Mouse (Mus musculus) intestine, embryonic 14.5 days (tissue): ENCODE results near the gene Tlcd1. TPM values are rescaled to one million over a fixed set of nuclear protein-coding genes. Genes with fewer than 3 reads are reported as not detected.

ENCODE experiments used
- ATAC-seq: fragments of 200-750 bp; cut with Nextera tagmentation; replicated peaks from 2 replicates; pipeline ENCODE4 v1.8.0; 2017; ENCODE audit warnings: low read depth, moderate number of reproducible peaks, moderate TSS enrichment, moderate library complexity; ENCODE audit not compliant: low FRiP score, low TSS enrichment
- DNase-seq: peaks from one replicate; pipeline ENCODE4 v3.0.0-alpha.2; 2018; ENCODE audit warnings: low spot score
- H3K27ac ChIP-seq: fragments of 300-500 bp; sonication (generic); 2 replicates; pipeline ENCODE4 v1.5.1; 2014; ENCODE audit warnings: low read depth, mild to moderate bottlenecking, control low read depth
- H3K27me3 ChIP-seq: fragments of 300-500 bp; sonication (generic); replicated peaks from 2 replicates; pipeline ENCODE4 v1.6.1; 2014; ENCODE audit warnings: low read length, control low read depth; ENCODE audit not compliant: control insufficient read depth, insufficient read depth
- H3K36me3 ChIP-seq: fragments of 300-500 bp; sonication (generic); 2 replicates; pipeline ENCODE4 v1.6.1; 2014; ENCODE audit warnings: low read length, control low read depth; ENCODE audit not compliant: control insufficient read depth, insufficient read depth
- H3K4me1 ChIP-seq: fragments of 300-500 bp; sonication (generic); replicated peaks from 2 replicates; pipeline ENCODE4 v1.6.1; 2014; ENCODE audit warnings: low read length, control low read depth, mixed read lengths; ENCODE audit not compliant: control insufficient read depth, insufficient read depth
- H3K4me2 ChIP-seq: fragments of 300-500 bp; sonication (generic); 2 replicates; pipeline ENCODE4 v1.6.1; 2014; ENCODE audit warnings: low read length
- H3K4me3 ChIP-seq: fragments of 300-500 bp; sonication (generic); 2 replicates; pipeline ENCODE4 v1.5.1; 2014; ENCODE audit warnings: low read depth, low read length, control low read depth, mixed read lengths
- H3K9ac ChIP-seq: fragments of 300-500 bp; sonication (generic); 2 replicates; pipeline ENCODE4 v1.6.1; 2014; ENCODE audit warnings: mild to moderate bottlenecking, low read length
- H3K9me3 ChIP-seq: fragments of 300-500 bp; sonication (generic); 2 replicates; pipeline ENCODE4 v1.6.1; 2016; ENCODE audit warnings: low read length, control low read depth; ENCODE audit not compliant: control insufficient read depth
- WGBS: fragments of 180-500 bp; shearing (Covaris S2); extraction: QIAGEN DNeasy Blood & Tissue Kit; methylation state at CpG from one replicate; pipeline ENCODE4 v1.1.7; 2014; 5-methylcytosine and 5-hydroxymethylcytosine counted together
- polyA plus RNA-seq: library from polyadenylated mRNA; unstranded; fragments of >200 nt; fragmentation: Nextera tagmentation; extraction: Ambion mirVana; gene quantifications from 2 replicates; pipeline ENCODE4 v1.2.1, GENCODE M21; 2014

Tlcd1 gene
- polyA plus RNA-seq, 1 experiment from 2014 or later = 37.5 TPM

DNA sequence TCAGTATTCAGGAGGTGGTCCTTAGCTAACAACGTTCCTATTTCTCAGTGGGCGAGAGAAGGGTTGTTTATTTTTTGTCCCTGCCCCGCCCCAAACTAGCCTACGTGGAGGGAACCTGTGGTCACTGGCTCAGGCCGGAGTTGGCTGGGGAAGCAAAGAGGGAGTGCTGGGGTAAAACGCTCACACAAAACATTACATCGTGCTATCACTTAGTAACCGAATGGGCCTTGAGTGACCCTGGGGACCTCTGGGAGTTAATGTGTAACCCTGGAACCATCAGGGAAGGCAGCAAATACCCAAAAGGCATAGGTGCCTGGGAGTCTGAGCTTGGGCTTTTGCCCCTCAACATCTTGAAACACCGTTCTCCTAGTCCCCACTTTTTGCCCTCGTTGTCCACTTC lies 926 bp downstream of the Tlcd1 start:
- Histone ChIP-seq H3K4me1 (peaks cover 46% of the 10 kb centered on the region), H3K4me2 (peak overlapping the region; percentile 98), H3K36me3 (peaks cover 32% of the 10 kb centered on the region), H3K9ac (peak overlapping the region; percentile 47), H3K27ac (peak overlapping the region; percentile 94), H3K4me3 (peak overlapping the region; percentile 58), H3K9me3 (no peaks in the 10 kb centered on the region), H3K27me3 (no peaks in the 10 kb centered on the region)
- 0% methylated on average over 10 of the region's 10 CpGs for WGBS
- ATAC-seq = peak; percentile 8
- no peak for DNase-seq

DNA sequence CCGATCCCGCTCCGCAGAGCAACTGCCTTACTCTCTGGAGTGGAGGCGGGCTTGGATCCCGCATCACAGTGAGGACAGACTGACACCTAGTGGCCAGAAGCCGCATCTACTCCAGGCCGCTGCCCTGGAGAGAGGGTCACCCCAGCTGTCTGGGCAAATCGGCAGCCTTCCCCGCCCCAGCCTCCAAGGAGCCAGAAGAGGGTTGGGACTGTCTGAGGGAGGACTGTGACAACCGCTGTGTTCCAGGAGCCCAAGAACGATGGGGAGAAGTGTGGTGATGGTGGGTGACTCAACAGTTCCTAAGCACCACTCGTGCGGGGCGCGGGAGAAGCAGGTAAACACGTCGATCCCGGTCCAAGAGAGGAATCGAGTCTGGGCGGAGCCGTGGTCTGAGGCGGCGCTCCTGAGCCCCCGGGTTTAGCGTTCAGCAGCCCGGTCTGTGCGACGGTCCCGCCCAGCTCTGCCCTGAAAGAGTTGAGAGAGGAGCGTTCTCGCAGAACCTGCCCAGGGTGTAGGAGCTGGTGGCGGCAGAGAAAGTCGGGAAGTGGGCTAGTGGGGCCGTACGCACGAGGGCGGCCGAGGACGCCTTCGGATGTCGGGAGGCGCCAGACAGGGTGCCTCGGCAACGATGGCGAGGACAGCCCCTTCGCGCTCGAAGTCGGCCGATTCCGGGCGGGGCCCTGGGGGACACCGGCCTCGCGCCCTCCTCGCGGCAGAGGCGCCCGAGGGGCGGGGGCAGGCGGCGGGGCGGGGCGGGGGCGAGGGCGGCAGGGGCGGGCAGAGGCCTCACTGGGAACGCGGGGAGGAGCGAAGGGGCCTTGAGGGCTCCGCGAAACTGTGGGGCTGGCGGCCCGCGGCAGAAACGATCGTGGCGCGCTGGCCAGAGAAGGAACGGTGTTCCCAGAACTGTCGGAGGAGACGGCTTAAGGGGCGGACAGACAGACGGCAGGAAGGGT lies 1.7 kb downstream of the Tlcd1 start:
- H3K9ac ChIP-seq = peak overlapping the region; percentile 70
- H3K9me3 ChIP-seq = no peaks in the 10 kb centered on the region
- peaks cover 33% of the 10 kb centered on the region for H3K36me3 ChIP-seq
- peak overlapping the region; percentile 98 for H3K4me2 ChIP-seq
- peak overlapping the region; percentile 94 for H3K27ac ChIP-seq
- ATAC-seq = peak; percentile 78
- DNase-seq = peak; percentile 99
- under 1% methylated on average over 78 of the region's 84 CpGs for WGBS
- no peaks in the 10 kb centered on the region for H3K27me3 ChIP-seq
- peak overlapping the region; percentile 58 for H3K4me3 ChIP-seq
- peaks cover 46% of the 10 kb centered on the region for H3K4me1 ChIP-seq

DNA sequence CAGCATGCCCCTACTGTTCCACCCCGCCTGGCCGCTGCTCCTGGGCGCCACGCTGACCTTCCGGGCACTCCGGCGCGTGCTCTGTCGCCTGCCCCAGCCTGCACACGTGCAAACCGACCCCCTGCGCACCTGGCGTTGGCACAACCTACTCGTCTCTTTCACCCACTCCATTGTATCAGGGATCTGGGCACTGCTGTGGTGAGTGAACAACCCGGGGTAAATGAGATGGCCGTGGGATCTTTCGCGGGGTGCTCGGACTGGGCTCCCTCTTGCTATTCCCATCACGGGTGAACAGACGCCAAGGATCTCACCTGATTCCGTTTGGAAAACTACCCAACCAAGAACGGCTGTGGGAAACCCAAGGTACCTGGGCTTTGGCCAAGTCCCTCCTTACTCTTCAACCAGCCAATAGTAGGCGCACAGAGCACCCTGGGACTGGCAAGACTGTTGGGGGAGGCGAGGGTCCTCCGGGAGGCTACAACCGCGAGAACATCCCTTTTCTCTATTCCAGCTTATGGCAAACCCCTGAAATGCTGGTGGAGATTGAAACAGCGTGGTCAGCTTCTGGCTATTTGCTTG lies 2.4 kb downstream of the Tlcd1 start:
- DNase-seq = peak; percentile 85
- Histone ChIP-seq H3K4me3 (peak overlapping the region; percentile 58), H3K27me3 (no peaks in the 10 kb centered on the region), H3K36me3 (peaks cover 33% of the 10 kb centered on the region), H3K4me1 (peaks cover 47% of the 10 kb centered on the region), H3K4me2 (peak overlapping the region; percentile 98), H3K27ac (peak overlapping the region; percentile 94), H3K9me3 (no peaks in the 10 kb centered on the region), H3K9ac (peak overlapping the region; percentile 70)
- under 1% methylated on average over 29 of the region's 29 CpGs for WGBS
- ATAC-seq = peak; percentile 2

DNA sequence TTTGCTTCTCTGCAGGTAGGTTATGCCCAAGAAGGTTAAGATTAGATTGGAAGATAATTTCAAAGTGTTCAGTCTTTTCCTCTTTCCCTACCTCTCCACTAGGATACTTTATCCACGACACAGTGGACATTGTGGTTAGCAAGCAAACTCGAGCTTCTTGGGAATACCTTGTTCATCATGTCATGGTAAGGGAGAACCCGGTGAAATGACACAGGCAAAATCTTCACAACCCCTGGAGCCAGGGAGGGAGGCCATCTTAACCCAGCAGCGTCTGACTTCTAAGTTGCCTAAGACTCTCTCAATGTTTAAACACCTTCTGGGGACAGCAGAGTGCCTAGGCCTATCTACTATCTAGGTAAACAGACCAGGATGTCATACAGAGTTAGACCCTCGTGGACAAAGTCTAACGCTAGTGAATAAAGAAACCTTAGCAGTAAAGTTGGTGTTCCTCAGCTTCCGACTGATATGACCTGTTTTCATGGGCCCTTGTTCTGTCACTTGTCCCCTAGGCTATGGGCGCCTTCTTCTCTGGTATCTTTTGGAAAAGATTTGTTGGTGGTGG lies 3.0 kb downstream of the Tlcd1 start:
- H3K4me3 ChIP-seq = peak overlapping the region; percentile 58
- H3K27ac ChIP-seq = peak overlapping the region; percentile 94
- no peak for ATAC-seq
- H3K4me1 ChIP-seq = peaks cover 50% of the 10 kb centered on the region
- H3K36me3 ChIP-seq = peaks cover 33% of the 10 kb centered on the region
- DNase-seq = peak; percentile 57
- WGBS = 23% methylated on average over 8 of the region's 8 CpGs
- no peaks in the 10 kb centered on the region for H3K9me3 ChIP-seq
- no peaks in the 10 kb centered on the region for H3K27me3 ChIP-seq
- peak overlapping the region; percentile 70 for H3K9ac ChIP-seq
- peak overlapping the region; percentile 98 for H3K4me2 ChIP-seq

DNA sequence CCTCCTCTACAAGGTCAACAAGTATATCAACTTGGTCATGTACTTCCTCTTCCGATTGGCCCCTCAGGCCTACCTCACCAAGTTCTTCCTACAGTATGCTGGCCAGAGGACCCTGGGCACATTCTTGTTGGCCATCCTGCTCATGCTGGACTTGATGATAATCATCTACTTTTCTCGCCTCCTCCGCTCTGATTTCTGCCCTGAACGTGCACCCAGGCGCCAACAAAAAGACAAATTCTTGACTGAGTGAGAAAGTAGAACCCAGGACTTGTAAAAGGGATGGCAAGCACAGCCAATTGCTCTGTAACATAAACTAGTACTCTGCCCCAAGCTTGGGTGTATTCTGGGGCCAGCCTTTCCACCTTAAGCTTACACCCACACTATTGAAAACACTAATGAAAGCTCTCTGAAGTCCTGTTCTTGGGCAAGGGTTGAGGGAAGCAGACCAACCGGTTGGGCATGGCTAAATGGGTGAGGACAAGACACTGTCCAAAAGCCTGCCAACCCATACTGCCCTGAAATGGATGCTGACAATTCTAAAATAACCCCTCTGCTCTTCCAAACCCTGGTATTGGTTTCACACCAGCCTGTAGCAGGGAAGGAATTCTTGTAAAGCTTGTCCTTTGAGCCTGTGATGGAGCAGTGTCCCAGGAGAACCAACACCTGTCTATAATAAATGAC lies 3.7 kb downstream of the Tlcd1 start:
- Histone ChIP-seq H3K27ac (no peak overlapping the region), H3K36me3 (peaks cover 33% of the 10 kb centered on the region), H3K9ac (no peak overlapping the region), H3K4me1 (peaks cover 48% of the 10 kb centered on the region), H3K4me2 (peak overlapping the region; percentile 98), H3K9me3 (no peaks in the 10 kb centered on the region), H3K4me3 (peak overlapping the region; percentile 58), H3K27me3 (no peaks in the 10 kb centered on the region)
- peak; percentile 58 for DNase-seq
- WGBS = 69% methylated on average over 6 of the region's 6 CpGs
- no peak for ATAC-seq

DNA sequence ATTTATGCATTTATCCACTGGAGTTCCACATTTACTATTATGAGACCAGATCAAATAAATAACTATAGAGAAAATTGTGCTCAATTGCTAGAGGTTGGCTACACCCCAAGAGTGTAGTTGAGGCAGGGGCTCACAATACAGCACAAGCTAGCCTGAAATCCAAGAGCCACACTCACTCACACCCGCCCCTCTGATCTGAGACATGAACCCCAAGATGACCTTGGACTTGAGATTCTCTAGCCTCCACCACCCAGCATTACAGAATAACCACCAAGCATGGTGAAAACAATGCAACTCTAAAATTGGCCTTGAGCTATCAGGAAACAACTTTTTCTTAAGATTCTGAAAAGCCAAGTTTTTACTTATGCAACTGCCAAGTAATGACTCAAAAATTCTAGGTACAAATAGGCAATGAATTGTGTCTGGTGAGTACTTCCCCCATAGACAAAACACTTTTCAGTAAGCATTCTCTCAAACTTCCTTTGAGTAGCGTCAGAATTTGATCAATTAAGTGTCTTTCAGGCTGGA lies 5.4 kb downstream of the Tlcd1 start:
- Histone ChIP-seq H3K9ac (peak overlapping the region; percentile 98), H3K4me2 (peak overlapping the region; percentile 86), H3K4me1 (peaks cover 44% of the 10 kb centered on the region), H3K4me3 (peak overlapping the region; percentile 98), H3K9me3 (no peaks in the 10 kb centered on the region), H3K27me3 (no peaks in the 10 kb centered on the region), H3K36me3 (peaks cover 33% of the 10 kb centered on the region), H3K27ac (no peak overlapping the region)
- ATAC-seq = no peak
- 36% methylated on average over 2 of the region's 2 CpGs for WGBS
- no peak for DNase-seq

DNA sequence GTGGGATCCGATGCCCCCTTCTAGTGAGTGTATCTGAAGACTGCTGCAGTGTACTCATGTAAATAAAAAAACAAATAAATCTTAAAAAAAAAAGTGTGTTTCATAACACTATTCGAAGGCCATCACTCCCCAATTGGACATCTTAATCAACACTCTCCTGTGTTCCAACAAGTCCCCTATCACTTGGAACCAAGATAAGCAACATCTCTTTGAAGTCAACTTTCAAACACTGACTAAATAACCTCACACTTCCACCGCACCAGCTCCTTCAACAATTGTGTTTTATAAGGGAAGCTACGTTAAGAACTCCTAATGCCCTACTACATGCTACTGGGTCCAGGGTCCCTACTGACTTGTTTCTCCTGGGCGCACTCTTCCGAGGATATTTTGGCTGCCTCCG lies 5.9 kb downstream of the Tlcd1 start:
- Histone ChIP-seq H3K4me3 (peak overlapping the region; percentile 98), H3K9me3 (no peaks in the 10 kb centered on the region), H3K36me3 (peaks cover 33% of the 10 kb centered on the region), H3K27me3 (no peaks in the 10 kb centered on the region), H3K4me2 (peak overlapping the region; percentile 86), H3K4me1 (peaks cover 41% of the 10 kb centered on the region), H3K9ac (peak overlapping the region; percentile 98), H3K27ac (0 out of 2 replicates have a peak overlapping the region, but pooled peaks have one; percentile 88)
- DNase-seq (no peak), ATAC-seq (no peak)
- WGBS = 6% methylated on average over 7 of the region's 7 CpGs
